Mouse (Mus musculus) macrophage (primary cell): ENCODE measurements around the gene Arf3. TPM values are rescaled to one million over a fixed set of nuclear protein-coding genes. Genes with fewer than 3 reads are reported as not detected.

Source experiments
- H3K27ac ChIP-seq: fragments of 350-480 bp; formaldehyde crosslinking; 2 replicates; pipeline ENCODE4 v1.9.0; 2021
- H3K36me3 ChIP-seq: fragments of 350-480 bp; formaldehyde crosslinking; 2 replicates; pipeline ENCODE4 v1.9.0; 2021; ENCODE audit errors: inconsistent target
- H3K4me3 ChIP-seq: fragments of 350-480 bp; formaldehyde crosslinking; 2 replicates; pipeline ENCODE4 v1.9.0; 2021; ENCODE audit errors: inconsistent target
- H3K79me2 ChIP-seq: fragments of 350-480 bp; formaldehyde crosslinking; 2 replicates; pipeline ENCODE4 v1.9.0; 2021; ENCODE audit errors: inconsistent target
- WGBS: methylation state at CpG from one replicate; pipeline ENCODE4 v1.1.7; 2026; ENCODE audit warnings: inconsistent platforms; ENCODE audit not compliant: missing documents; 5-methylcytosine and 5-hydroxymethylcytosine counted together
- polyA plus RNA-seq: library from polyadenylated mRNA; stranded (reverse); fragments of 250-400 nt; gene quantifications from 3 replicates; pipeline ENCODE4 v1.2.4, GENCODE M21; 2018; ENCODE audit warnings: inconsistent platforms

The Arf3 gene
- polyA plus RNA-seq, 1 experiment from 2014 or later: 100 TPM

- Histone ChIP-seq H3K79me2 (no peaks in the 10 kb centered on the region), H3K4me3 (no peak overlapping the region), H3K27ac (no peak overlapping the region), H3K36me3 (no peaks in the 10 kb centered on the region)
- WGBS: 28% methylated on average over 28 of the region's 28 CpGs
Observed at GRCm38 (mm10) chr15:98797835-98798492, 35.0 kb upstream of the Arf3 start.

GRCm38 (mm10) chr15:98796803-98797595 lies 34.0 kb upstream of the Arf3 start:
- Histone ChIP-seq H3K4me3 (no peak overlapping the region), H3K36me3 (no peaks in the 10 kb centered on the region), H3K27ac (no peak overlapping the region), H3K79me2 (no peaks in the 10 kb centered on the region)
- 18% methylated on average over 12 of the region's 13 CpGs for WGBS

GRCm38 (mm10) chr15:98793141-98793698 lies 30.2 kb upstream of the Arf3 start:
- Histone ChIP-seq H3K36me3 (no peaks in the 10 kb centered on the region), H3K27ac (no peak overlapping the region), H3K4me3 (no peak overlapping the region), H3K79me2 (no peaks in the 10 kb centered on the region)
- 7% methylated on average over 13 of the region's 13 CpGs for WGBS

GRCm38 (mm10) chr15:98792233-98793020 lies 29.4 kb upstream of the Arf3 start:
- H3K79me2 ChIP-seq: no peaks in the 10 kb centered on the region
- H3K36me3 ChIP-seq: no peaks in the 10 kb centered on the region
- no peak overlapping the region for H3K4me3 ChIP-seq
- WGBS: 5% methylated on average over 65 of the region's 75 CpGs
- no peak overlapping the region for H3K27ac ChIP-seq

- no peak overlapping the region for H3K4me3 ChIP-seq
- H3K36me3 ChIP-seq: no peaks in the 10 kb centered on the region
- 3% methylated on average over 23 of the region's 23 CpGs for WGBS
- H3K79me2 ChIP-seq: no peaks in the 10 kb centered on the region
- H3K27ac ChIP-seq: no peak overlapping the region
Observed at GRCm38 (mm10) chr15:98791771-98792170, 28.8 kb upstream of the Arf3 start.

GRCm38 (mm10) chr15:98791221-98791620 lies 28.2 kb upstream of the Arf3 start:
- 3% methylated on average over 12 of the region's 12 CpGs for WGBS
- no peaks in the 10 kb centered on the region for H3K36me3 ChIP-seq
- H3K79me2 ChIP-seq: no peaks in the 10 kb centered on the region
- no peak overlapping the region for H3K4me3 ChIP-seq
- H3K27ac ChIP-seq: no peak overlapping the region

- Histone ChIP-seq H3K36me3 (no peaks in the 10 kb centered on the region), H3K4me3 (no peak overlapping the region), H3K27ac (no peak overlapping the region), H3K79me2 (no peaks in the 10 kb centered on the region)
- 2% methylated on average over 23 of the region's 23 CpGs for WGBS
Observed at GRCm38 (mm10) chr15:98790761-98791160, 27.7 kb upstream of the Arf3 start.

GRCm38 (mm10) chr15:98789661-98790535 lies 26.9 kb upstream of the Arf3 start, which contains the start of gene Wnt1:
TSS of gene Wnt1 (plus strand) at chr15:98789857.
- 9% methylated on average over 51 of the region's 51 CpGs for WGBS
- Histone ChIP-seq H3K27ac (no peak within 1 kb of the TSS), H3K36me3 (no peaks in the 10 kb centered on the region), H3K4me3 (no peak within 1 kb of the TSS), H3K79me2 (no peaks in the 10 kb centered on the region)

GRCm38 (mm10) chr15:98788972-98789660 lies 26.1 kb upstream of the Arf3 start:
- Histone ChIP-seq H3K79me2 (no peaks in the 10 kb centered on the region), H3K36me3 (no peaks in the 10 kb centered on the region), H3K4me3 (no peak overlapping the region), H3K27ac (no peak overlapping the region)
- WGBS: 7% methylated on average over 24 of the region's 24 CpGs

- WGBS: 46% methylated on average over 4 of the region's 4 CpGs
- H3K79me2 ChIP-seq: no peaks in the 10 kb centered on the region
Observed at GRCm38 (mm10) chr15:98787930-98788329, 24.9 kb upstream of the Arf3 start.

GRCm38 (mm10) chr15:98785744-98786143 lies 22.7 kb upstream of the Arf3 start:
- WGBS: 70% methylated on average over 7 of the region's 7 CpGs

More at GRCm38 (mm10) chr15:98787930-98788329, 24.9 kb upstream of the Arf3 start:
- Histone ChIP-seq H3K27ac (no peak overlapping the region), H3K36me3 (no peaks in the 10 kb centered on the region), H3K4me3 (no peak overlapping the region)

GRCm38 (mm10) chr15:98781166-98781565 lies 18.2 kb upstream of the Arf3 start:
- Histone ChIP-seq H3K4me3 (no peak overlapping the region), H3K79me2 (no peaks in the 10 kb centered on the region), H3K36me3 (no peaks in the 10 kb centered on the region), H3K27ac (no peak overlapping the region)
- 73% methylated on average over 6 of the region's 6 CpGs for WGBS

More at GRCm38 (mm10) chr15:98785744-98786143, 22.7 kb upstream of the Arf3 start:
- Histone ChIP-seq H3K36me3 (no peaks in the 10 kb centered on the region), H3K27ac (no peak overlapping the region), H3K4me3 (no peak overlapping the region), H3K79me2 (no peaks in the 10 kb centered on the region)

GRCm38 (mm10) chr15:98780573-98780972 lies 17.6 kb upstream of the Arf3 start:
- Histone ChIP-seq H3K79me2 (no peaks in the 10 kb centered on the region), H3K36me3 (no peaks in the 10 kb centered on the region), H3K4me3 (no peak overlapping the region), H3K27ac (no peak overlapping the region)
- WGBS: 38% methylated on average over 4 of the region's 13 CpGs
